Mouse (Mus musculus): ENCODE data around the gene Zfp366.

GRCm38 (mm10) chr13:99149551-99150305, 34.9 kb upstream of the Zfp366 start:
- TF ChIP-seq CTCF (IDR thresholded peaks at IDR 0.05; ENCODE audit: low read depth) (no peak), EP300 (IDR thresholded peaks at IDR 0.05; ENCODE audit: low read depth) (no peak)
